Mouse (Mus musculus) frontal cortex, postnatal 10 days (tissue): Measurements from ENCODE around the gene Gm20662.
"Not testable (repeated sequence)": the region's sequence is repeated elsewhere in the genome, so short reads cannot be mapped to it uniquely, and the experiment has no call there.

Source experiments
- DNase-seq, 2 experiments: peaks; one replicate each; pipeline ENCODE4 v3.0.0; 2022; ENCODE audit warnings: low spot score in 2 of 2, mixed read lengths in 1 of 2

Gene Gm20662

DNA sequence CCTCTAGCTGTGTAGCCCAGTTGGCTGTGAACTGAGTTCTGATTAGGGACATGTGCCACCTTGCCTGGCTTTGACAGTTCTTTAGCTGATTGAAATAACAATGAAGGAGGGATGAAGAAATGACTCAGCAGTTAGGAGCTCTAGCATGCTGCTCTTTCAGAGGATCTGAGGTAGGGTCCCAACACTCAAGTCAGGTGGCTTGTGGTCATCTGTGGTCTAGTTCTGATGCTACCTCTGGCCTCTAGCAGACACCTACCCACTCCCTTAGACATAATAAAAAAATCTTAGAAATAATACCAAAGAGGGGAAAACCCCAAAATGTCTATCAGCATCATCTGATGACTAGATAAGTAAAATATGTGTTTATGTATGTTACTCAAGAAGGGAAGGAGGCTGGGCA is 14.2 kb downstream of the Gm20662 start:
- DNase-seq: no peak

- not testable (repeated sequence) for DNase-seq
Measured at GRCm38 (mm10) chr9:108013577-108013976, 17.4 kb downstream of the Gm20662 start.

DNA sequence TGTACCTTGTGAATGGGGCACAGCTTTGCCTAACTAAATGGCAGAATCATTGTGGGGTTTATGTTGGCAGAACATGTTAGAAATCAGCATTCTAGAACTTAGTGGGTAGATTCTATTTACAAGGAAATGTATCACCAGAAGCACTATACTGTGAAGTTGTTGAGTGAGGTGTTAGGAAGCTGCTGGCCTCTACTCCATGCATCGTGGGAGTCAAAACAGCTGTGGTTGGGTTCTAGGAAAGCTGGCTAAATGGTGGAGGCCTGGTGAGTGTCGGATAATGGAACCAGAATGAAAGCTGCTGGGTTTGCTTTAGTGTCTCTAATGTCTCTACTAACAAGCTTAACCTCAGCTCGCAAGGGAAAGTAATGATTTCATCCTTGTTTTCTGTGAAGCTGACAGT is 21.0 kb downstream of the Gm20662 start:
- no peak for DNase-seq

- no peak for DNase-seq
Measured at GRCm38 (mm10) chr9:108020741-108021140, 24.6 kb downstream of the Gm20662 start.

GRCm38 (mm10) chr9:108023216-108023615 is 27.1 kb downstream of the Gm20662 start:
- no peak for DNase-seq

- no peak for DNase-seq
Measured at GRCm38 (mm10) chr9:108026584-108026983, 30.4 kb downstream of the Gm20662 start.

DNA sequence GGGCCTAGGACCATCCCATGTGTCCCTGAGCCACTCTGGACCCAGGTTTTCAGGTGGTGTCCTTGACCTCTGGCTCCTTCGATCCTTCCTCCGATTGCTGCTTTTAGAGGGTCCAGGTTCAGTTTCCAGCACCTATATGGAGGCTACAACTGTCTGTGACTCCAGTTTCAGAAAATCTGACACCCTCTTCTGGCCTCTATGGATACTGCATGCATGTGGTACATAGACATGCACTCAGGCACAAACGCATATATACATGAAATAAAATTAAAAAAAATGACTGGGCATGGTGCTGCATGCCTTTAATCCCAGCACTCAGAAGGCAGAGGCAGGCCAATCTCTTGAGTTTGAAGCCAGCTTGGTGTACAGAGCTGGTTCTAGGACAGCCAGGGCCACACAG is 31.7 kb downstream of the Gm20662 start:
- DNase-seq: no peak

DNA sequence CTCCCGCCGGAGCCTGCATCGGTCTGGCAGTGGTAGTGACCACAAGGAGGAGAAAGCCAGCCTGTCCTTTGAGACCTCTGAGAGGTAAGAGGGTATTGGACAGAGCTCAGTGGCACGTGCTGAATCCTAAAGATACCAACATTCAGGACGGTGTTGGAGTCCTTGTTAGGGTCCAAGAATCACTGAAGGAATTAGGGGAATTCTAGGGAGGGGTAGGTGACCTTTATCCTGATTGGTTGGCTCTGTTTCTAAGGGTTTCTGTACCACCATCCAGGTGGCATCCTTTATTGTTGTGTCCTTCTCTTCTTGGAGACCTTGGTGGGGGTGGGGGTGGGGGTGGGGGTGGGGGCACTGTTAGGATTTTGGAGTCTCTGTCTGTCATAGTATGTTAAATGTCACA is 36.0 kb downstream of the Gm20662 start:
- no peak for DNase-seq

DNA sequence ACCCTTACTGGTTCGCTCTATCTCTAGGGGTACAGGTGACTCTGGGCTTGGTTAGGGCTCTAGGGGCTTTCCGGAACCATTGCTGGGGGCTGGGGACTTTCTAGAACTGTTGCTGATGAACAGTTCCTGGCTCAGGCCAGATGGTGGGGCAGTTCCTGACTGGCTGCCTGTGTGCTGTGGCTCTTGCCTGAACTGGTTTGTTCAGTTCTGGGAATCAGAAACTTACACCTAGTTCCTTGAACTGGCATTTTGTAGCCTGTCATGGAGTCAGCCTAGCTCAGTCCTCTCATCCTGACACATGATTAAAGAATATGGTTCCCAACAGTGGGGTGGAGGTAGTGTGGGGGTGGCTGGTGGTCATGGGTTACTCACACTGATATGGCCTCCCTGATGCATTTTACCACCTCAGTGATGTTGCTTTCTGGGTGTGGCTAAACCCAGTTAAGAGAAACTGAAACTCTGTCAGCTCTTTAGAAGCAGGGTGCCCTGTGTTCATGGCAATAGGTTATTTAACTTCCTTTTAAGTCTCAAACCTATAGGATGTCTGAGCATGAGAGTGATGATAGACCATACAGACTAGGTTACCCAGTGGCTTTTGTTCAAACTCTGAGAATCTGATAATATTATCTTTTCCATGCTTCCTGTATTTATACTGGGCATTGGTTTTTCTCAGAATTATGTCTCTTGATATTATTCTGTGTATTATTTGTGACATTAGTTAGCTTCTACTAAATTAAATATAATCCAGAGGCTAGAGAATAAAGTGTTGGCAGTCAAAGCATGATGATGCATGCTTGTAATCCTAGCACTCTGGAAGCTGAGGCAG is 39.4 kb downstream of the Gm20662 start:
- DNase-seq: no peak

GRCm38 (mm10) chr9:108044751-108045492 is 48.8 kb downstream of the Gm20662 start:
- DNase-seq: no peak

DNA sequence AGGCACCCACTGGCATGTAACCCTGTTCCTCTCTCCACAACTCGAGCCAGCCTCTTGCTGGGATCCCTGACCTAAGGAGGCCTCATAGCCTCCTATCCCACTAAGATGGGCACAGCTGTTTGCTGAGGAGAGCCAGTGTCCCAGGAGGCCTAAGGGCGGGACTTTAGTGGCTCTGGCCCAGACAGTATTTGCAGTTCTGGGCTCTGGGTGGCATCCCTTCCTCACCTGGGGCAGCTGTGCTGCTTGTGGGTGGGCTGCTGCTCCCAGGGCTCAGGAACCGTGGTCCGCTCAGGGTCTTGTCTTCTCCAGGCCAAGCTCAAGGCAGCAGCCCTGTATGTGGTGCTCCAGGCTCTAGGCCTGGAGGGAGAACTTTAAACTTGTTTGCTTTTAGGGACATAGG is 50.4 kb downstream of the Gm20662 start:
- no peak for DNase-seq

GRCm38 (mm10) chr9:108047601-108048565 is 51.7 kb downstream of the Gm20662 start:
- no peak for DNase-seq

- no peak for DNase-seq
Measured at GRCm38 (mm10) chr9:108048566-108048955, 52.4 kb downstream of the Gm20662 start.

DNA sequence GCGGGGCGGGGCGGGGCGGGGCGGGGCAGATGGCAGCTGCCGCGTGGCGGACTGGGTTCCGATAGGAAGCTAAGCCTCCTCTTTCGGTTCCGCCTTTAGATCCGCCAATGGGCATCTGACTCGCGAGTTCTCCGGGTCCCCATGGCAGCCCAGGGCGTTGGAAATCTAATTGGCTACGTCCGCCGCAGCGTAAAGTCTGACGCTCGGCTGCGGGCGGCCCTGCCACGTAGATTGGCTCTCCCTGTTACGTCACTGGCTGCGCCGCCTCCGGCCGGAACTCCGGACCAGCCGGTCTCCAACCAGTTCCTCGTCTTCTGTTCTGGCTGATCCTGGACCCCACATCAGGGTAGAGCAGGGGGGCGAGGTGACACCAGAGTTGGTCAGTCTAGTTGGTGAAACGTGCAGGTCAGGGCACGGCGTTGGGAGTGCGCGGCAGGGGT is 52.9 kb downstream of the Gm20662 start, which contains the start of gene Gmppb:
Gmppb (plus strand) TSS at position 227 of the 440 bp plus-strand sequence.
- peak; percentile 96 for DNase-seq

GRCm38 (mm10) chr9:108049561-108050251 is 53.6 kb downstream of the Gm20662 start:
- no peak for DNase-seq

GRCm38 (mm10) chr9:108051184-108051930 is 55.2 kb downstream of the Gm20662 start:
- DNase-seq: no peak

DNA sequence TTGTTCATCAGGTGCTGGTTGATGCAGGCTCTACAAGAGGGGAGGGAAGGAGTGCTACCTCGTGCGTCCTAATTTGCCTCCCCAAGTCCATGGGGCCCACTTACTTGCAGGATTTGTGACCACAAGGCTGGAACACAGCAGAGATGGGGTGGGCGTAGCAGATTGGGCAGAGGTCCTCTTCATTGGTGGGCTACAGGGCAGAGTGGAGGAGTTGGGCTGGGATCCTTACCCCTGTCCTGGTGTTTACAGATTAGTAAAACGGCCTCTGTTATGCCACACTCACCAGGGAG is 55.7 kb downstream of the Gm20662 start:
- no peak for DNase-seq

DNA sequence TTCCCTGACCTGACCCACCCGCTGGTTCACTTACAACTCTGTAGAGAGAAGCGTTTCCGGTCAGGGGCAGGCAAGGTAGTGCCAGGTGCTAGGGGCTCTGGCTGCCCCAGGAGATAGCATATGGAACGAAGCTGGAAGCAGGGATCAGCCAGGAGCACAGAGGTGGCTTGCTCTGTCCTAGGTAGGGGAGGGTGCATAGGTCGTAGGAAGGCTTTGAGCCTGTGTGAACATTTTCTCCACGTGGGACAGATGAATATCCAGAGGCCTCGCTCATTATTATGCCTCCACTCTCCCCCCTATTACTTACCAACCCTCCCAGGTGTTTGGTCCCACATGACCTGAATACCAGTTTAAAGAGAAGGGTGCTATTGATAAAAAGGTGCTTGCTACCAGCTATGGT is 56.3 kb downstream of the Gm20662 start:
- no peak for DNase-seq

DNA sequence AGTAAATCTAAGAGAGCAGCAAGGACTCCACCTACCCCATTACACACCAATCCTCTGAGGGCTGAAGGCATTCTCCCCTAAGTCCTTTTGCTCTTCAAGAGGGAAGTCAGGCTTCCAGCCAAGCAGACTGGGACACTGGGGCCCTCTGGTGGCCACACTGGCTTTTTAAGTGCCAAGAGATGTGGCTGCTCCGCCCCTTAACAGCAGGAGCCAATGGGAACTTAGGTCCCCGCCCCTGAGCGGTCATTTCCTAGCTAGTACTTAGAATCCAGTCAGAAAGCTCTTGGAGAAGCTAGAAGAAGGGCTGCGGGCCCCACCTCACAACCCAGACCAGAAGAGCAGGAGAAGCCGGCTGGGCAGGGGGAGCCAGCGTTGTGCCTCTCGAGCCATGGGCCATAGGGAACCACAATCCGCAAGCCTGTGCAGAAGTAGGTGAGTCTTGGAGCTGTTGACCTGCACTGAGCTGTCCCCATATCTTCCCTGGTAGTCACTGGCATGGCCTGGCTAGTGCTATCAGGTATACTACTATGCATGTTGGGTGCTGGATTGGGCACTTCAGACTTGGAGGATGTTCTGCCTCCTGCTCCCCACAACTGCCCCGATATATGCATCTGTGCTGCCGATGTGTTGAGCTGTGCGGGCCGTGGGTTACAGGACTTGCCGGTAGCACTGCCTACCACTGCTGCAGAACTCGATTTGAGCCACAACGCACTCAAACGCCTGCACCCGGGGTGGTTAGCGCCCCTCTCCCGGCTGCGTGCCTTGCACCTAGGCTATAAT is 56.9 kb downstream of the Gm20662 start, which contains the start of gene Amigo3:
Amigo3 (plus strand) TSS at position 275 of the 780 bp plus-strand sequence.
- DNase-seq: peak; percentile 94 to 95
